Mouse (Mus musculus): ENCODE results near the gene Tnks1bp1.

DNA sequence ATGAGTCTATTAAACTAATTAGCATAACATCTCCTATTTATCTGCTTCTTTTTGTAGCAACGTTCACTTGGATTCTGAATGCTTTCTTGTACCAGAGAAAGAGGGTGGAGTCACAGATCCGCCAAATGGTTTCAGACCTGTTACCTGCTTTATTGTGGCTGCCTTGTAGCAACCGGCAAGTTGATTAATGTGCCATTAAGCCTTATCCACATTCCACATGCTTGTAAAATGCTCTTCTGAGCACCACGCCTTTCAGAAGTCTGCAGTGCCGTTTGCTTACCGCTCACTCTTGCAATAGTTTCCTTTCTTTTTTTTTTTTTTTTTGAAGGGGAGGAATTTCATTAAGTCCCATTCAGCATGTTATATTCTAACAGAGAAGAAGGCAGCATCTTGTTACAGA, 17.9 kb upstream of the Tnks1bp1 start:
- TF ChIP-seq CTCF (IDR thresholded peaks at IDR 0.05; ENCODE audit: low read depth), result no peak
- TF ChIP-seq EP300 (IDR thresholded peaks at IDR 0.05; ENCODE audit: low read depth), result no peak
